Mouse (Mus musculus): ENCODE data around the gene Klk5.

Gene Klk5

GRCm38 (mm10) chr7:43841701-43842100, at the start of gene Klk5:
TSS of gene Klk5 (plus strand) at chr7:43841971.
- no peak for DNase-seq

- DNase-seq, result no peak
These were observed 45.4 kb upstream of the Klk5 start for GRCm38 (mm10) chr7:43796355-43796754.

GRCm38 (mm10) chr7:43797333-43797769, 44.4 kb upstream of the Klk5 start, which contains the start of gene Klk8:
TSS of gene Klk8 (plus strand) at chr7:43797577.
- no peak for DNase-seq

GRCm38 (mm10) chr7:43797844-43798462, 43.8 kb upstream of the Klk5 start:
- DNase-seq, result no peak

GRCm38 (mm10) chr7:43799876-43800275, 41.9 kb upstream of the Klk5 start:
- no peak for DNase-seq

- no peak for DNase-seq
These were observed 30.8 kb upstream of the Klk5 start, which contains the start of gene Klk7 for GRCm38 (mm10) chr7:43810994-43811393. TSS of gene Klk7 (plus strand) at chr7:43811294.

GRCm38 (mm10) chr7:43815211-43815610, 26.6 kb upstream of the Klk5 start:
- no peak for DNase-seq

GRCm38 (mm10) chr7:43816746-43817145, 25.0 kb upstream of the Klk5 start:
- DNase-seq, result no peak

- DNase-seq, result no peak
These were observed 20.2 kb upstream of the Klk5 start for GRCm38 (mm10) chr7:43821581-43821980.

- DNase-seq, result no peak
These were observed 17.6 kb upstream of the Klk5 start, which contains the start of gene Klk6 for GRCm38 (mm10) chr7:43824199-43824598. TSS of gene Klk6 (plus strand) at chr7:43824499.

GRCm38 (mm10) chr7:43826056-43826455, 15.7 kb upstream of the Klk5 start:
- DNase-seq, result no peak

GRCm38 (mm10) chr7:43827706-43828105, 14.1 kb upstream of the Klk5 start:
- no peak for DNase-seq

- no peak for DNase-seq
These were observed 12.8 kb upstream of the Klk5 start for GRCm38 (mm10) chr7:43829006-43829405.

- DNase-seq, result no peak
These were observed 2.0 kb downstream of the Klk5 start for GRCm38 (mm10) chr7:43843801-43844200.

- DNase-seq, result no peak
These were observed 9.8 kb downstream of the Klk5 start for GRCm38 (mm10) chr7:43851616-43852015.

- DNase-seq, result no peak
These were observed 13.0 kb downstream of the Klk5 start for GRCm38 (mm10) chr7:43854642-43855380.

GRCm38 (mm10) chr7:43855709-43856108, 13.9 kb downstream of the Klk5 start:
- no peak for DNase-seq

- DNase-seq, result no peak
These were observed 14.5 kb downstream of the Klk5 start for GRCm38 (mm10) chr7:43856307-43856706.

- no peak for DNase-seq
These were observed 15.7 kb downstream of the Klk5 start for GRCm38 (mm10) chr7:43857501-43857900.

- no peak for DNase-seq
These were observed 18.6 kb downstream of the Klk5 start for GRCm38 (mm10) chr7:43860411-43860810.

- DNase-seq, result peak; percentile 18
These were observed 31.5 kb downstream of the Klk5 start for GRCm38 (mm10) chr7:43873237-43873636.

GRCm38 (mm10) chr7:43873674-43874073, 31.9 kb downstream of the Klk5 start:
- no peak for DNase-seq

- no peak for DNase-seq
These were observed 33.2 kb downstream of the Klk5 start for GRCm38 (mm10) chr7:43874868-43875375.

- DNase-seq, result no peak
These were observed 34.7 kb downstream of the Klk5 start for GRCm38 (mm10) chr7:43876444-43876843.

All from cerebellum, adult 8-10 months (tissue).